Mouse (Mus musculus) right cerebral cortex, postnatal 25 days (tissue): ENCODE measurements around the gene Ccdc151.

Source experiments
- DNase-seq: peaks from one replicate; pipeline ENCODE4 v3.0.0; 2022

Gene Ccdc151

DNA sequence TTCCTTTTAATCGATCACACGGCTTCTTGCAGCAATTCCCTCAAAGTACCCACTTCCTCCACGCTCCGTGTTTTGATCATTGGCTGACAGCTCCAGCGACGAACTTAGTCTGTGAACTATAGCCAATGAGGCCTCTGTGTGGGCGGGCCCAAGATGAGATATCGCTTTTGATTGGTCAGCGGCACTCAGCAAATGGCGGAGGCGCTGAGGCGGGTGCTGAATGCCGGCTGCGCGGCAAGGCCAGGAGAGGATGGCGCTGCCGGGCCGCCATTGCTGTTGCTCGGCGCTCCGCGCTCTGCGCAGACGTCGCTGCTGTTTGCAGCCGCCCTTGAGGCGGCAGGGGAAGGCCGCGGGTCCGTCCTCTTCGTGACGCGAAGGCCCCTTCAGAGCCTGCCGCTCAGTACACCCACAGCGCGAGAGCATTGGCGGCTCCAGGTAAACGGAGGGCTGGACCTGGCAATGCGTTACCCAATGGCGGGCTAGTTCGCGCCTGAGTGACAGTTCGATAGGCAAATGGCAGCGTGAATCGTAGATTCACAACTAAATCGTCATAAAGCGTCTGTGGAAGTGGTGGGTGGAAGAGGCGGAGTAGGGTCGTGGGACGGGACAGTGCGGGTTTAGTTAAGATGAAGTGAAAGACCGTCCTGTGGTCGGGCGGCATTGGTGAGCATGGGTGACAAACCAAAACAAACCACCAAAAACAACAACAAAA, 46.7 kb downstream of the Ccdc151 start, which contains the start of gene Swsap1:
Gene Swsap1, plus strand, starts transcription at position 186 of the 712 bp plus-strand sequence.
- peak; percentile 100 for DNase-seq

DNA sequence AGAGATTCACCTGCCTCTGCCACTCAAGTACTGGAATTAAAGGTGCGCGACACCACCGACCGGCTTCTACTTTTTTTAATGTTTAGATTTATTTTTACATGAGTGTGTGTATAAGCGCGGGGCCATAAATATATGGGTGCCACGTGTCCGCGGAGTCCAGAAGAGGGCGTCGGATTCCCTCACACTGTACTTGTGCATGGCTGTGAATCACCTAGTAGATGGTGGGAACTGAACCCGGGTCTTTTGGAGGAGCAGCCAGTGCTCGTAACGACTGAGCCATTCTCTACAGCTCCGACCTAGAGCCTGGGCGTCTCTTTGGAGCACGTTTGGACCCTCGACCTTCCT, 47.2 kb downstream of the Ccdc151 start:
- DNase-seq: no peak

DNA sequence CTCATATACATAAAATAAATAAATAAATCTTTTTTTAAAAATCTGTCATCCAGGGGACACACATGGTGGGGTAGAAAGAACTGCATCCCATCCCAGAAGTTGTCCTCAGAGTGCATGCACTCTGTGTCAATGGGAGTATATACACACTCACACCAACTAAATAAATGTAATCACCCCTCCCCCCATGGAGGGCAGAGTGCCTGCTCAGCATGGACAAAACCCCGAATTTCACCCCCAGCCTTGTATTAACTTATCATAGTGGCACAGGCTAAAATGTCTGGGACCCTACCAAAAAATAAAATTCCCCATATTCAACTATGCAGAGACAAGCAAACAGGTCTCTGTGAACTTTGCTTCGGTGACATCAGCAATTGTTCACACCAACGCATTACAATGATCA, 47.8 kb downstream of the Ccdc151 start:
- DNase-seq: no peak

DNA sequence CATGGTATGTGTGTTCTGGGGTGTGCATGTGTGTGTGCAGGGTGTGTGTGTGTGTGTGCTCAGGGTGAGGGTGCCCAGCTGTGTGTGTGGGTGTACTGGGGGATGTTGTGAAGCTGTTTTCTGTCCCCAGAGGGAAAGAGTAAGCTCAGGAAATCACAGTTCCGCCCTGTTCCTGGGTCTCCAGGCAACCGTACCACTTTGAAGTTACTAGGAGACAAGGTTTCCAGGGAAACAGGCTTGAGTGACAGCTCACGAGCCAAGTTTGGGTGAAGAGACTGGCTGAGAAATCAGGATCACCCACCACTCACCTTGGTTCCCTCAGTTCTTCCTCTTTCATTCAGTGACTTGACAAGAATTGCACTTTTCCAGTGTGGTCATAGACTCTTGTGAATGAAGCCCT, 48.8 kb downstream of the Ccdc151 start:
- no peak for DNase-seq

DNA sequence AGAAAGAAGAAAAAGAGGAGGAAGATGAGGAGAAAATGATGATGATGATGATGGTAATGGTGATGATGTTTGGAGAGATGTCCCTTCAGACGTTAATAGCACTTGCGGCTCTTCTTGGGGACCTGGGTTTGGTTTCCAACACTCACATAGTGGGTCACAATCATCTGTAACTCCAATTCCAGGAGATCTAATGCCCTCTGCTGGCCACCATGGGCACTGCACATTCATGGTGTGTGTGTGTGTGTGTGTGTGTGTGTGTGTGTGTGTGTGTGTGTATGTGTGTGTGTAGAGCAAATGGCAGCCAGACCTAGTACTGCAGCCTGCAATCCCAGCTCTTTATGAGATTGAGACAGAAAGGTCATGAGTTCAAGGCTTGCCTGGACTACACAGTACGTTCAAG, 50.5 kb downstream of the Ccdc151 start:
- no peak for DNase-seq

DNA sequence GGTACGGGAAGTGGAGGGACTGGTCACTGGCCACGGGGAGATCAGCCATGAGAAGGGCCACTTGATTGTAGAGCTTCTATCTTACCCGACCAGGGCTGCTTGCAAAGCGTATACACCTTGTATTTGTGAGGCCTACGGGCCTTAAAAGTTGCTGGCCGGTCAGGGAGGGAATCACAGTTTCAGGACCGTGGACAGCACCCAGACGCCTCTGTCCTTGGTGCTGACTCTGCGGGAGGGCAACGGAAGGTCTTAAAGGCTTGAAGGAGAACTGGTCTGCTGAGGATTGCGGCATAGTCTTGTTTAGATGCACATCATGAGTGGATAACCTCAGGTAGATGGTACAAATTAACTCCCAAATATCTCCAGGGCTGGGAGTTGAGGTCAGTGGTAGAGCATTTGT, 52.1 kb downstream of the Ccdc151 start:
- no peak for DNase-seq

DNA sequence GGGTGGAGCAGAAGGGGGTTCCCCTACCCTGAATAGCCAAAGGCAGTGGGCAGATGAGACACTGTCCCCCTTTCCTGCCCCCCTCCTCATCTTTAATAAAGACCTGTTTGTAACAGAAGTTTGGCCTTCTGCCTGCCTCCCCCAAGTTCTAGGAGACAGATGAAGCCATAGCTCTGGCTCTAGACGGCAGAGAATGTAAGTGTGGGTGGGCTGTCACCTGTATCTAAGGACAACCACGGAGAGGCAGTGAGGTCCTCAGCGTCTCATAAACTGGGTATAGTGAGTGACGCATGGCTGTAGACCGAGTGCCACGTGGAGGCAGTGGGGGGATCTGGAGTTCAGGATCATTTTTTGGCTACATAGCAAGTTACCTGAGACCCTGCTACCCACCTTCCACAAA, 53.6 kb downstream of the Ccdc151 start:
- DNase-seq: no peak

DNA sequence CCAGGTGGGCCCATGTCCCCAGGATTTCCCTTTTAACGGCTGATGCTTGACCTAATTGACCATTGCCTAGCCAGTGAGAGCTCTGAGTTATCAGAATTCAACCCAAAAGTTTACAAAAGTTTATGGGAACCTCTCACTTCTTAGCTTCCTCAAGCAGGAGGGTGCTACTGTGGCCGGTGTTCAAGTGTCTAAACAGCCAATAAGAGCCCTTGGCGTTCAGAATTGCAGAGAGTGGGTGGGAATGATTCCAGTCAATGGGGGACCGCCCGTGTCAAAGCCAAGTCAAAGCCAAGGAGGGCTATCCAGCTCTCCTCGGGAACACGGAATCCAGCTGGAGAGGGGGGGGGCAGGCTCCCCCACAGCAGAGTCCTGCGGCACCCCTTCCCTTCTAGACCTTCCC, 54.3 kb downstream of the Ccdc151 start:
- no peak for DNase-seq

DNA sequence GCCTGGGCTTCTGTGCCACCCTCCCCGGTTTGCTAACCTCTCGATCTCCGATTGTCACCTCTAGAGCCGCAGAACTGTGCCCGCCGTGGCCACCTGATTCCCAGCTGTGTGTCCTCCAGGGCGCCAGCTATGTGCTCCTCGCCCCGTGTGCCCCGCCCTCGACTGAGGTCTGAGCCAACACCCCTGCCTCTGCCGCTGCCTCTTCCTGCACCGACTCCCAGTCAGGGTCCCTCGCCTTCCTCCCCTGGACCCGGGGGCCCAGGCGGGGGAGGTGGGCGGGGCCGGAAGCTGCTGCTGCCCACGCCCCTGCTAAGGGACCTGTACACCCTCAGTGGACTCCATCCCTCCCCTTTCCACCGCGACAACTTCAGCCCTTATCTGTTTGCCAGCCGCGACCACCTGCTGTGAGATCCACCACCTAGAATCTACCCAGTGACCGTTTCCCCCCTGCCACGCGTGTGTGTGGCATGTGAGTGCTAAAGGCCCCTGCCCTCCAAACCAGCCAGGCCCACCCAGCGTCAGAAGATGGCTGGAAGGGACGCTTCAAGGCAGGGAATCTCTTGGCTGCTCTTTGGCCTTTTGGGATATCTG, 54.8 kb downstream of the Ccdc151 start:
- DNase-seq: no peak

DNA sequence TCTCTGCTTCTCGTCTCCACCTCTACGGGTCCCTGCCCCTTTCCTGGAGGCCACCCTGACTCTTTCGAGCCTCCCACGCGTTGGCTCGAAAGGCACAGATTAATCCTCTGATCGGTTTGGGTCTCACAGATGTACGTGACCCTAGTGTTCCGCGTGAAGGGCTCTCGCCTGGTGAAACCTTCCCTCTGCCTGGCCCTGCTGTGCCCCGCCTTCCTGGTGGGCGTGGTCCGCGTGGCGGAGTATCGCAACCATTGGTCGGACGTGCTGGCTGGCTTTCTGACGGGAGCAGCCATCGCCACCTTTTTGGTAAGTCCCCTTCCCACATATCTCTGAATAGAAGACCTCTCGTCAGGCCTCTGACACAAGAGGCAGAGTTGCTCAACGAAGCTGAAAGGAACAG, 58.2 kb downstream of the Ccdc151 start:
- no peak for DNase-seq

DNA sequence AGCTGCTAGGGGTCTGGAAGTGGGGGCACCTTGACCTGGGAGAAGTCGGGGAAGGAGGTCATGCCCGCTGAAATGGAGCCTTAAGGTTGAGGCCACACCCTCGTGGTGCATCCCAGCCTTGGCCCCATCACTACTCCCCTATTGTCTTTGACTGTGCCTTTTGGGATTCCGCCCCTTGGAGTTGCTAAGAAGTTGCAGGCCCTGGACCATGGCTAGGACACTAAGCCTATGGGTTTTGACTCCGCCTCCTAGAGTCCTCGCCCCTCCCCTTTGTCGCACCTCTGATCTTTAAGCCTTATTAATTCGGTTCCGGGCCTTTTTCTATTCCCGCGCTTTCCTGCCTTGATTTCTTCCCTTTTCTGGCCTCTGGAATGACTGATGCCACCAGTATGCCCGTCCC, 58.8 kb downstream of the Ccdc151 start:
- no peak for DNase-seq

DNA sequence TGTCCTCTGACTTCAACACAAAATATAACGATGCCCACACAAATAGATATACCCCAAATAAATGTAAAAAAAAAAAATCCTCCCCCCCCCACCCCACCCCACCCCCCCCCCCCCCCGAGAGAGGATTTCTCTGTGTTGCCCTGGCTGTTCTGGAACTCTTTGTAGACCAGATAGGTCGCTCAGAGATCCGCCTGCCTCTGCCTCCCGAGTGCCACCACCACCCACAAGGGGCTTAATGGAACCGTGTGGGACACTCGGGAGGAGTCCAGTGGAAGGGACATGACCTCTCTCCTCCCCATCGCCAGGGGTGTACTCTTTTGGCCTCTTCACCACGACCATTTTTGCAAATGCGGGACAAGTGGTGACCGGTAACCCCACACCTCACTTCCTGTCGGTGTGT, 59.4 kb downstream of the Ccdc151 start:
- no peak for DNase-seq
